Mouse (Mus musculus): ENCODE measurements around the gene Galnt4. TPM values are rescaled to one million over a fixed set of nuclear protein-coding genes. Genes with fewer than 3 reads are reported as not detected.

The Galnt4 gene
- total RNA-seq (2017): 11.7 and 15.6 TPM in 2 replicates

DNA sequence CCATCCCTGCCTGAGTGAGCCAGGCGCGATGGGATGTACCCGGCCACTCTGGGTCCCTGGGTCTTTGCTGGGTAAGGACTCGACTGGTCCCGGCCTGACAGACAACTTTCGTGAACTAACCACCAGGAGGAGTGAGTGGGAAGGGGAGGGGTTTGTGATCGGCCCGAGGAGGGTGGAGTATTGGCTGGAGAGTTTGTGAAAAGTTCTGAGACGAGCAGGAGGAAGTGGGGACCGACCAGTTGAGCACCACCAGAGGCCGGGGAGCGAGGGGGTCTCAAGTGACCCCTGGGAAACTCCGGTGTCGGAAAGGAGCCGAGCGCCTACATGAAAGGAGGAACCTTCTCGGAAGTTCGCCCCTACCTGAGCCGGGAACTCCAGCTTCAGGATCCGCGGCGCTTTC is at the start of gene Galnt4:
Gene Galnt4 (plus strand): TSS at position 196 of the 400 bp plus-strand sequence.
- ATAC-seq (replicated peaks in 1 of 2; ENCODE audit: insufficient read depth in 1 of 2, low FRiP score in 2 of 2, low TSS enrichment in 1 of 2, low read depth in 1 of 2, poor library complexity in 2 of 2, severe bottlenecking in 2 of 2): peak; percentile 92

DNA sequence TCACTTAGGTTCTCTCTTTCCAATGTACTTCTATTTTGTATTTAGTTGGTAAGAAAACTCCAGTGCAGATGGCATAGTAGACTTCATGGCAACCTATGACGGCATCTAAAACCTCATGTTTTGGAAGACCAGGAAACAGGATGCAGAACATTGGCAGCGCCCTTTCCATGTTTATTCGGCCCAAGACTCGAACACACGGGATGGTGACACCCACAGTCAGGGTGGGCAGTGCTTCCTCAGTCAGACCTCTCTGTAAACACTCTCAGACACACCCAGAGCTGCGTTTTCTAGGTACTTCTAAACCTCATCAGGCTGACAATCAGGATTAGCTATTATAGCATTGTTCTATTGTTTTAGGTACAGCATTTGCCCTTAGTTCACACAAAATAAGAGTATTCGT is 47.4 kb upstream of the Galnt4 start:
- ATAC-seq (replicated peaks in 1 of 2; ENCODE audit: insufficient read depth in 1 of 2, low FRiP score in 2 of 2, low TSS enrichment in 1 of 2, low read depth in 1 of 2, poor library complexity in 2 of 2, severe bottlenecking in 2 of 2): no peak

DNA sequence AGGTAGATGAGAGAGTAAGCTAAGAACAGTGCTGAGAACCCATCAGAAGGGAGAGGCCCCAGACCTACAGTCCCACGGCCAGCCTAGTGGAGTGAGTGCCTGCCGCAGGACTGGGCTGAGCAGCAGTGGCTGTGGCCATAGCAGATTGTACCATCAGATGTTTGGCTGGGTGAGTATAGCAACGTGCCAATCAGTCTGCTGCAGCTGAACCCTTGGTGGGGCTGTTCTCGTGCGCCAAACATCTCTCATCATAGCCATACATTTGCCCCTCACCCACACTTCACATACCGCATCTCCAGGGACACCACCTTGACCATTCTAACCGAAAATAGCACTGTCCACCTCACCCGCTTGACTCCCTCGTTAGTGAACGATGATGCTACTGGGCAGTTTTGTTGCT is 46.5 kb upstream of the Galnt4 start:
- ATAC-seq (replicated peaks in 1 of 2; ENCODE audit: insufficient read depth in 1 of 2, low FRiP score in 2 of 2, low TSS enrichment in 1 of 2, low read depth in 1 of 2, poor library complexity in 2 of 2, severe bottlenecking in 2 of 2): no peak

DNA sequence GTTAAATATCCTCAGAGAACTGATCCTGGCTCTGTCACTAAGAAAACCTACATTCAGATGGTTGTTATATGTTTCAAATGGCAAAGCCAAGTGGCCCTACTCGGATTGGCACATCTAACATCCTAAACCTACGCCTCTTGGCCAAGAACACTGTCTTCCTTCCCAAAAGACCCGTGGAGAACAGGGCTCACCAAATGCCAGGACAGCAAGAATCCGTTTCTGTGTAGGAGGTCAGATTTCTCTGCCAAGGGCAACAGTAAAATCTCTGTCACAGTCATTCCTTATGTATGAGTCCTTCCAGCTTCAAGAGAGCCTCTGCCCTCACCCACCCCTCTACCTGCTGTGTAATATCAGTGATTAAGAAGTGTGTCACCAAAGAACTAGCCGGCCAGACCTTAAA is 45.4 kb upstream of the Galnt4 start:
- no peak for ATAC-seq (replicated peaks in 1 of 2; ENCODE audit: insufficient read depth in 1 of 2, low FRiP score in 2 of 2, low TSS enrichment in 1 of 2, low read depth in 1 of 2, poor library complexity in 2 of 2, severe bottlenecking in 2 of 2)

DNA sequence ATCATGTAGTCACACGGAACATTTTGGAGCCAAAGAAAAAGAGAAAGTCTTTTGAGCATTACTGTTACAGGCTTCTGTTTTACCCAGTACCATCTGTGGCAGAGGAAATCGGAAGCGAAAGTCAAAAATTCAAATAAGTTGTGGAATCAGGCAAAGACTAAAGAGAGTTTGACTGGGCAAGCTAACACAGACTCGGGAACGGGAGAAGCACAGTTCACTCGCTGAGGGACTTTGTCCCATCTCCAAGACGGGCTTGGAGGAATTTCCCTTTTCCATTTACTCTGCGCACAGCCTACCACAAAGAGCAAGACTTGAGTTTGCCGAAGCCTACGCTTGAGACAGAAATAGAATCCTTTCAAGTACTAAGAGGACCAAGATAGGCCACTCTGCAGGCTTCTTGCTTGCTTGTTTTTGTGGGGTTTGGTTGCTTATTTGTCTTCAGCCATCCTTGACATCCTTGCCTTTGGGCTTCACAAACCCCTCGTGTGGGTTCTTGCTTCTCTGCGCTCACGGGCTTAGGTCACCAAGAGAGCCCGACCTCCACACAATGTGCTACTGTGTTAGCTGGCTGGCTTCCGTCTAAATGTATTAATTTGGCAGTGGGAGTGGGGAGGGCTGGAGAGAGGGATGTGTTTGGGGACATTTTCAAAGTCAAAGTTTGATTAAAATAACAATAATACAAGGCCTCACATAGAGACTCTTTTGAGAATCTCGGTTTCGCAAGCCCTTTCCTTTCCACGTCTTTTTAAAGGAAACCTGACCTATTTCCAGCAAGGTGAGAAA is 31.7 kb upstream of the Galnt4 start:
- no peak for ATAC-seq (replicated peaks in 1 of 2; ENCODE audit: insufficient read depth in 1 of 2, low FRiP score in 2 of 2, low TSS enrichment in 1 of 2, low read depth in 1 of 2, poor library complexity in 2 of 2, severe bottlenecking in 2 of 2)

DNA sequence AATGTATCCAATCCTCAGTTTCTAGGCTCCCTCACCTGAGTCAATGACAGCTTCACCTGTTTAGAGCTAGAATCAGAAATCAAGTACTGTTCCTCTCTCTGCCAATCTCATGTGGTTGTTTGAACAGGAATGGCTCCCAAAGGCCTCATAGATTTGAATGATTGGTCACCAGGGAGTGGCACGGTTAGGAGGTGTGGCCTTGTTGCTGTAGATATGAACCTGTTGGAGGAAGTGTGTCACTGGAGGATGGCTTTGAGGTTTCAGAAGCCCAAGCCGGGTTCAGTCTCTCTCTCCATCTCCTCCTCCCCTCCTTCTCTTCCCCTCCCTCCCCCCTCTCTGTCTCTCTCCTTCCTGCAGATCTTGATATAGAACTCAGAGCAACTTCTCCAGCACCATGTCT is 29.3 kb upstream of the Galnt4 start:
- ATAC-seq (replicated peaks in 1 of 2; ENCODE audit: insufficient read depth in 1 of 2, low FRiP score in 2 of 2, low TSS enrichment in 1 of 2, low read depth in 1 of 2, poor library complexity in 2 of 2, severe bottlenecking in 2 of 2): no peak

DNA sequence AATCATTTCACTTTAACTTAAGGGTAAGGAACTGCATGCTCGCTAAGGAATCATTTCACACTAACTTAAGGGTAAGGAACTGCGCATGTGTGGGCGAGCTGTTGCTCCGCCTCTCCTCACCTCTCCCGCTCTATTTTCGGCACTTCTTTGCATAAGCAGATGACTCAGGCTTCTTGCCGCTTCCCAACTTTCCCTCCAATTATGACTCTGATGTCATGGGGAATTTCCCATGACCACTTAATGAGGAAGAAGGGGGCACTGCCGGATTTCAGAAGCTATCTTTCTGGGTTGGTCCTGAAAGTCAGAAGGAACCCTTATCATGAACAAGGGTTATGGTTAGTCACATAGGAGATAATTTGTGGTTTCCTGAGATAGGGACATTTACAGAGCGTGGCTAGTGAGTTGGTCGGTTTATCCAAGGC is 26.4 kb upstream of the Galnt4 start:
- ATAC-seq (replicated peaks in 1 of 2; ENCODE audit: insufficient read depth in 1 of 2, low FRiP score in 2 of 2, low TSS enrichment in 1 of 2, low read depth in 1 of 2, poor library complexity in 2 of 2, severe bottlenecking in 2 of 2): 0 out of 4 replicates have a peak, but pooled peaks of 1 of the 2 experiments have one; percentile 12

DNA sequence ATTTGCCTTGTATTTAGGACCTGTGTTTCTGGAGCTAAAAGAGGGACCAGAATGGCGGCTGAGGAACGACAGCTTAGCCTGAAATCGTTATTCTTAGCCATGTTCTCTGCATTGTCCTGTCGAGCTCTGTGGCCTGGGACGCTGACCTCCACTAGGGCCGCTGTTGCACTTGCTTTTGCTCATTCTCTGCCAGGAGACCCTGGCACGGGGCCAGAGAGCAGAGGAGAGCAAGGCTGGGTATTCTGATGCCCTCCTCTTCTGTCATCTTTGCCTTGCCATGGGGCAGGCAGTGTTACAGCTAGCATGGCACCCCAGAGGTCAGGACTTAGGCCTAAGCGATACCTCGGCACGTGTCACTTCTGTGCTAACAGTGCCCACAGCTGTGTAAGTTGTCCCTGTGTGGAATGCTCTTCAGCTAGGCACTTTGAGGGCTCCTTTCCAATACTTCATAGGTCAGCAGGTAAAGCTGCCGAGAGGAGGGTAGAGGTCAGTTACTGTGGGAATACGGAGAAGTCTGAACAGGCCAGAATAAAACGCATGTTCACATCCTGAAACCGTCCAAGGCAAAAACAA is 24.4 kb upstream of the Galnt4 start:
- ATAC-seq (replicated peaks in 1 of 2; ENCODE audit: insufficient read depth in 1 of 2, low FRiP score in 2 of 2, low TSS enrichment in 1 of 2, low read depth in 1 of 2, poor library complexity in 2 of 2, severe bottlenecking in 2 of 2): no peak

DNA sequence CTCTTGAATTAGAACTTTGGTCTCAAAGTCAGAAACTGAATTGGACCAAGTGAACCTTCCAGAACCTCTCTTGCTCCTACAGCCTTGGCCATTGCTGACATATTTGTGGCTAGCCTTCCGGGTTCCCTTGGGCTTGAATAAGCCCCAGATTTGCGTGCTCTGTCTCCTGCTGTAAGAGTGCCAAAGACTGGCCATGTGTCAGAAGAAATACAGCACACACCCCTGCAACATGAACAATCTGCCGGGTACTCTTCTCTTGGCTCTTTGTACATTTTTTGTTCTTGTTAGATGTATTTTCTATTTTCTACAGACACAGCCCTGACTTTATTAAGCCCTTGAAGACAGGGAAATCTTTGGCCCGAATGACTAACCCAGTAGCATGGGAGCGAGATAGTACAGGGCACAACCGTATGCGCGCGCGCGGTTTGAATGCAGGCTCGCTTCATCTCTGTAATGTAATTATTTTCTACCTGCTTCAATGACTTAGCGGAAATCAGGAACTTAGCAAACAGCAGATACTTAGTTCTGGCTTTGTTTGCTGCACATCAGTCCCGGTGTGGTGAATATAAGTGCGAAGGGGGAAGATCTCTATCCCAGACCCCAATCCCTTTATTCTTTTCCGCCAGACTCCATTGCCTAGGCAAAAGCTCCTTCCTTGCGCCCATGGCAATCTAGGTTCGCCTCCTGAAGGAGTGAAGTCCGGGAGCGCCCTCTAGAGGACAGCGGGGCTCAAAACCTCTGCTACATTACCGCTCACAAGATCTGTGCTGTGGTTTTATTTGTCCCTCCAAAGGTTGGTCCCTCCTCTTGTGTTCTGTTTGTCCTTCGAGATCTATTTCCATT is 23.3 kb upstream of the Galnt4 start:
- ATAC-seq (replicated peaks in 1 of 2; ENCODE audit: insufficient read depth in 1 of 2, low FRiP score in 2 of 2, low TSS enrichment in 1 of 2, low read depth in 1 of 2, poor library complexity in 2 of 2, severe bottlenecking in 2 of 2): peak; percentile 74 to 79; a peak in 3 of 4 replicates

DNA sequence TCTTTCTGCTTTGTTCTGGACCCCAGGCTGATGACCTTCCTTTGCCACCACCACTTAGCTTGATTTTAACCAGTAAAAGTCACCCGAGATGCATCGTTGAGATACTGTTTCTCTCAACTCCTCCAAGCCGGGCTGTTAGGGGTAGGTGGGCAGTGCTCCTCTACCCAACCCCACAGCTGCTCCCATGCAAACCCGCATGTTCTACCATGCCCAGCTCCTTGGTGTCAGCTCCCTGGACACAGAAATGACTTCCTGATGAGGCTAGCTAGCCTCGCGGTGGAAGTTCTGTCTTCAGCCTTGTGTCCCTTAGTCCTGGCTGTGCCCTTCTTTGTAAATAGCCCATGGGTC is 22.7 kb upstream of the Galnt4 start:
- no peak for ATAC-seq (replicated peaks in 1 of 2; ENCODE audit: insufficient read depth in 1 of 2, low FRiP score in 2 of 2, low TSS enrichment in 1 of 2, low read depth in 1 of 2, poor library complexity in 2 of 2, severe bottlenecking in 2 of 2)

DNA sequence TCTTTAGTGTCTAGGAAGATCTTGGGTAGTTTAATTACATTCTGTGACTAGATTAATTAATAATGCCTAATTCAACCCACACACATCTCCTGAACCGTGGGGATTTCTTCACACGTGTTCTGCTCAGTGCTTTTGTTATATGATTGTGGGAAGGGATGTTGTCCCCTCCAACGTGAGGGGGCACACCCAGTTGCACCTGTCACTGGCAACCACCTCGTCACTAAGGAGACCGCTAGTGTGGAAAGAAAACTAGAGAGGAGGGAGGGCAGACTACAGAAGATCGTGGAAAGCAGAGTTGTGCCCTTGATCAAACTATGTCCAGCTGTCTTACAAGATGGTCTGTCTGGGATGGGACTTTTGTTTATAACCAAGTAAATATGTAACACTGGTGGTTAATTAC is 21.9 kb upstream of the Galnt4 start:
- no peak for ATAC-seq (replicated peaks in 1 of 2; ENCODE audit: insufficient read depth in 1 of 2, low FRiP score in 2 of 2, low TSS enrichment in 1 of 2, low read depth in 1 of 2, poor library complexity in 2 of 2, severe bottlenecking in 2 of 2)

DNA sequence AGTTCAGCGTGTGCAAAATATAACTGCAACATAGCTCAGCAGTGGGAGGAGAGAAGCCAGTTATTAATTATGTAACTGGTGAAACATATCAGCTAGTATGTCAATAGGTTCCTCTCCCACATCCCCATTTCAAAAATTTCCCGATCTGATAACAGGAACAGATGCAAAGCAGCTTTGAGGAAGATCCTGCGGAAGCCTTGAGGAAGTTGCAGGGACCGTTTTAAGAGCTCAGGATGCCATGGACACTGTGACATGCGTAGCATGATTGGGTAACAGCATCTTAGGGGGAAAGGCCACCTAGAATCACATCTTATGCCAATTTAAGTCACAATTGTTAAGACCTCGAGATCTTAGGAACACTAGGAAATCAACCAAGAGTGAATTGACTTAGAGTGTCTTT is 18.1 kb upstream of the Galnt4 start:
- peak in 1 of 2 experiments; percentile 39; a peak in 1 of 4 replicates for ATAC-seq (replicated peaks in 1 of 2; ENCODE audit: insufficient read depth in 1 of 2, low FRiP score in 2 of 2, low TSS enrichment in 1 of 2, low read depth in 1 of 2, poor library complexity in 2 of 2, severe bottlenecking in 2 of 2)

DNA sequence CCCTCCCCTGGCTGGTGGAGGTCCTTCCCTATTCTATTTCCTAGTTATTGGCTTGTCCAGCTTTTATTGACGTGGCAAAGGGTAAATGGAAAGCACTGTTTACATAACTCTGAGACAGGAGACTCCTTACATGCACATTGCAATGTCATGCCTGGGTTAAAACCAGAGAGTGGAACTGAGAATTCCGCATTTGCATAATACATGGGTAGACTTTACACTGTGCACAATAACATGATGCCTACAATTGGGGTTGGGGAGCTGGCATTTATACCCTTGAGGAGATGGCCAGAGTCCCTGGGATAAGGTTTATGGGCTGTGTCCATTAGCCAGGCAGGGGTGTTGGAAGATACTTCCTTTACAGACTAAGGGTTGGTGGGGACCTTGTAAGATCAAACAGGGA is 14.6 kb upstream of the Galnt4 start:
- no peak for ATAC-seq (replicated peaks in 1 of 2; ENCODE audit: insufficient read depth in 1 of 2, low FRiP score in 2 of 2, low TSS enrichment in 1 of 2, low read depth in 1 of 2, poor library complexity in 2 of 2, severe bottlenecking in 2 of 2)

DNA sequence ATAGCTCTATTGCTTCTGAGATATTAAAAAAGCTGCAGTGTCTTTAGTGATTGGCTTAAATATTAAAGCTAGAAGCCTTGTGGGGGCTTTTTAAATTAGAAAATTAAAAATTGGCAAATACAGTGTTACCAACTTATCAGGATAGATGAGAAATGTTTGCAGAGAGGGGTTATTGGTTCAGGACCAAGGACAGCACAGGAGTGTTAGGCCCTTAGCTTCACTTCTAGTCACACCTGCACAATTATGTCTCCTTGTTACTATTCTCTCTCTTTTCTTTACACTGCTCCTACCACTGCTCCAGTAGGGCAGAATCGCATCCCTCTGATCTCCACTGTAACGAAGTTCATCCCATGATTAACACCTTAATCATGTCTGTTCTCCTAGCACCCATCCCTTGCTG is 12.8 kb upstream of the Galnt4 start:
- no peak for ATAC-seq (replicated peaks in 1 of 2; ENCODE audit: insufficient read depth in 1 of 2, low FRiP score in 2 of 2, low TSS enrichment in 1 of 2, low read depth in 1 of 2, poor library complexity in 2 of 2, severe bottlenecking in 2 of 2)

DNA sequence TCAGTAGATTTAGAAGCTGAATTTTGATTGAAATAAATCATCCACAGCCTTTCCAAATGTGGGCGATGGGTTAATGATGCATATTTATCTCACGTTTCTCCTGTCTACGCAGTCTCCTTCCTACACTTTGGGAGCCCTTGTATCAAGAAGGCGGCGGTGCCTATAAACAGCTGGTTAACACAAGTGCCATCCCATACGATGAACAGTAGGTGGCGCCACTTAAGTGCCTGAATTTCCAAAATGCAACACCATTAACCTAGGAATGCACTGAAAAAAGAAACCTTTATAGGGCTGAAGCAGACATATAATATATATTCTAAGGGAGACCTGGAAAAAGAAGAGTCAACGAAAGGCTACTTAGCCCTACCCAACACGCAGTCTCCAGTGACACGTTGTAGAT is 10.6 kb upstream of the Galnt4 start:
- ATAC-seq (replicated peaks in 1 of 2; ENCODE audit: insufficient read depth in 1 of 2, low FRiP score in 2 of 2, low TSS enrichment in 1 of 2, low read depth in 1 of 2, poor library complexity in 2 of 2, severe bottlenecking in 2 of 2): peak; percentile 85 to 94

DNA sequence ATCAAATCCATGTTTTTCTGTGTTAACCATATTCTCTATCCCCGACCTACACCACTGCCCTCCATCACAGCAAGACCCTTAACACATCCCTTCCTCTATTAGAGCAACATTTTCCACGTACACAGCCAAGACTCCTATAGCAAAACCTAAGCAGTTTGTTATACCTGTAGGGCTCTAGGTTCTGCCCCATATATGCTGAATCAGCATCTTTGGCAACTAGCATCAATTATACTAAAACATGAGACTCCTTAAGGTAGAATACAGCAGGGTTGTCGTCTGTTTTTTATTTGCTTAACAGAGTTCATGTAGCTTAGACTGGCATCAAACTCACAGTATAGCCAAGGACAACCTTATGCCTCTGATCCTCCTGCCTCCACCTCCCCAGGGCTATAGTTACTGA is 2.4 kb upstream of the Galnt4 start:
- no peak for ATAC-seq (replicated peaks in 1 of 2; ENCODE audit: insufficient read depth in 1 of 2, low FRiP score in 2 of 2, low TSS enrichment in 1 of 2, low read depth in 1 of 2, poor library complexity in 2 of 2, severe bottlenecking in 2 of 2)

DNA sequence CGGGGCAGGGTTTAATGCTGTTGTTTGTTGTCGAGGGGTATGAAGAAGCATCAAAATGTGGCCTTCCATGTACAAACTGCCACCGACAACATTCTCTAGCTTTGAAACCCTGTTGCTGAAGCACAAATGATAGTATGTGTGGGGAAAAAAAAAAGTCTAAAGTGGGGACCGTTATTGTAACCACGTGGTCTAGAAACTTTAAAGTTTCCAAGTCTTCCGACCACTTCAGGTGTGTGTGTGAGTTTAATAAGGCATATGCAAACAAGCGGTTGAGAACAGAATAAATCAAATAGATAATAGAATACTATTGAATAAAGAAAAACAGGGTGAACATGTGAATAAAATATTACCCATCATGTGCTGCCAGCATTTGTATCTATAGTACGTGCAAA is 1.7 kb upstream of the Galnt4 start:
- ATAC-seq (replicated peaks in 1 of 2; ENCODE audit: insufficient read depth in 1 of 2, low FRiP score in 2 of 2, low TSS enrichment in 1 of 2, low read depth in 1 of 2, poor library complexity in 2 of 2, severe bottlenecking in 2 of 2): no peak
